Mouse (Mus musculus) stomach, postnatal 0 days (tissue): ENCODE measurements around the gene Fmo1.

Experiments used
- CTCF ChIP-seq: IDR thresholded peaks from 2 replicates; pipeline ENCODE4 v1.5.1; 2016; ENCODE audit warnings: antibody characterized with exemption, low read depth, mild to moderate bottlenecking, moderate library complexity
- EP300 ChIP-seq: optimal IDR thresholded peaks from 2 replicates; pipeline ENCODE3; 2016; ENCODE audit warnings: antibody characterized with exemption

DNA sequence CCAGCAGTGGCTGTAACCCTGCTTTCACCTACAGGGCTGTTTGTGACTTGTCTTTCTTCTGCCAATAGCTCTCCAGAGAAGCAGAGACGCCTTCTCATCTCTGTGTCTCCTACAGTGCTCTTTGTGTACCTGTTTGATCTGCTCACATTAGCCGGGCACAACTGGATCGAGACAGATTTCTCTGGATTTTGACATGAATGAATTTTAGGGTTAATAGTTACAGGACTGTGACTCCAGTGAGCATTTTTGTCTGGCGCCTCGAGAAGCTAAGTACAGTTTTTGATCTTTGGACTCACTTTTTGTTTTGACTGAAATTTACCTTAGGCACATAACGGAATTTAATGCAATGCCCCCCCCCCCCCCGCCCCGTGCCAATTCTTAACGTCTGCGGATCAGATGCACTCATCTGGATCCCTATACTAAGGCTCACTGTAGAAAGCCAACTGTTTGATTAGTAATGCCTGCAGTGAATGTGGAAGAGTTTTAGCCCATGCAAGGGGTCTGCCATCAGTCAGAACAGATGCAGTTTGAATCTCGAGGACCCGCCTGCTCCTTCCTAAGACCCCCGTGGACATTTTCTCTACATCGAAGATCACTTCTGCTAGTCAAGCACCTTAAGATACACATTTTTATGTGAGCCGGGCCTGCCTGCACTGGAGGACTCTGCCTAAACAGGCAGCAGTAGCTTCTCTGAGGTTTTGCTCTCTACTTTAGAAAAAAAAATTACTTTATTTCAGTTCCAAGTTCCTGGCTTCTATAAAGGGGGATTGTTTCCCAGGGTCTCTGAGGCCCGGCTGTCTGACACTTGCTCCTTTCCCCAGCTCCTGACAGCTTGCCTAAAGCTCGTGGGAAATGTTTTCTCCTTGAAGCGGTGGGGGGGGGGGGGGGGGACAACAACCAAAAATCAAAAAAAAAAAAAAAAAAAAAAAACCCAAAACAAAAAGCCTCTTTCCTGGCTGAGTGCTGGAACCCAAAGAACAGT is 8.4 kb downstream of the Fmo1 start:
- no peak for TF ChIP-seq CTCF
- TF ChIP-seq EP300 = no peak
